Mouse (Mus musculus): Measurements from ENCODE around the gene Vmn2r16. TPM values are rescaled to one million over a fixed set of nuclear protein-coding genes. Genes with fewer than 3 reads are reported as not detected.

Gene Vmn2r16
- polyA plus RNA-seq (2015; fragmentation: Nextera tagmentation; extraction: Ambion mirVana), result not detected in 2 replicates

GRCm38 (mm10) chr5:109329862-109330261 lies at the start of gene Vmn2r16:
TSS of gene Vmn2r16 (plus strand) at chr5:109330162.
- Histone ChIP-seq H3K27me3 (no peaks in the 10 kb centered on the region), H3K4me2 (no peak within 1 kb of the TSS), H3K36me3 (no peaks in the 10 kb centered on the region), H3K9me3 (0 out of 2 replicates have a peak, but pooled peaks cover 6% of the 10 kb centered on the region), H3K27ac (no peak within 1 kb of the TSS), H3K4me1 (no peaks in the 10 kb centered on the region), H3K4me3 (no peak within 1 kb of the TSS), H3K9ac (no peak within 1 kb of the TSS)
- 62% methylated on average over 2 of the region's 2 CpGs for WGBS
- no peak for ATAC-seq (ENCODE audit: insufficient number of reproducible peaks, low FRiP score, low TSS enrichment, low read depth)

GRCm38 (mm10) chr5:109294655-109295054 lies 35.3 kb upstream of the Vmn2r16 start:
- H3K9me3 ChIP-seq, result no peaks in the 10 kb centered on the region
- H3K27ac ChIP-seq, result no peak overlapping the region
- no peak for ATAC-seq (ENCODE audit: insufficient number of reproducible peaks, low FRiP score, low TSS enrichment, low read depth)
- H3K36me3 ChIP-seq, result no peaks in the 10 kb centered on the region
- no peak overlapping the region for H3K4me3 ChIP-seq
- H3K4me1 ChIP-seq, result no peaks in the 10 kb centered on the region
- no peaks in the 10 kb centered on the region for H3K27me3 ChIP-seq
- no peak overlapping the region for H3K4me2 ChIP-seq
- 86% methylated on average over 3 of the region's 3 CpGs for WGBS
- no peak overlapping the region for H3K9ac ChIP-seq

- Histone ChIP-seq H3K4me2 (no peak within 1 kb of the TSS), H3K9ac (no peak within 1 kb of the TSS), H3K27me3 (no peaks in the 10 kb centered on the region), H3K4me3 (no peak within 1 kb of the TSS), H3K9me3 (no peaks in the 10 kb centered on the region), H3K27ac (no peak within 1 kb of the TSS), H3K4me1 (no peaks in the 10 kb centered on the region), H3K36me3 (no peaks in the 10 kb centered on the region)
- WGBS, result 51% methylated on average over 3 of the region's 3 CpGs
- ATAC-seq (ENCODE audit: insufficient number of reproducible peaks, low FRiP score, low TSS enrichment, low read depth), result no peak
Observed at GRCm38 (mm10) chr5:109297544-109297943, 32.4 kb upstream of the Vmn2r16 start, which contains the start of gene Vmn2r15. TSS of gene Vmn2r15 (minus strand) at chr5:109297644.

- Histone ChIP-seq H3K27me3 (no peaks in the 10 kb centered on the region), H3K9me3 (no peaks in the 10 kb centered on the region; the same call in 1 of the 2 replicates), H3K4me3 (no peak within 1 kb of the TSS), H3K4me1 (no peaks in the 10 kb centered on the region), H3K36me3 (no peaks in the 10 kb centered on the region), H3K4me2 (no peak within 1 kb of the TSS), H3K27ac (no peak within 1 kb of the TSS), H3K9ac (no peak within 1 kb of the TSS)
- ATAC-seq (ENCODE audit: insufficient number of reproducible peaks, low FRiP score, low TSS enrichment, low read depth), result no peak
- WGBS, result 60% methylated on average over 2 of the region's 2 CpGs
Observed at GRCm38 (mm10) chr5:109419388-109419787, 89.4 kb downstream of the Vmn2r16 start, which contains the start of gene Vmn2r17. TSS of gene Vmn2r17 (plus strand) at chr5:109419688.

Other genes starting within 250 kb of the Vmn2r16 start
- gene Vmn2r12, start 232.2 kb upstream of the Vmn2r16 start, polyA plus RNA-seq (2015; fragmentation: Nextera tagmentation; extraction: Ambion mirVana), result not detected in 2 replicates
- gene Vmn2r13, start 138.0 kb upstream of the Vmn2r16 start, polyA plus RNA-seq (2015; fragmentation: Nextera tagmentation; extraction: Ambion mirVana), result not detected in 2 replicates
- gene Vmn2r14, start 105.5 kb upstream of the Vmn2r16 start, polyA plus RNA-seq (2015; fragmentation: Nextera tagmentation; extraction: Ambion mirVana), result not detected in 2 replicates
- not detected in 2 replicates for gene Vmn2r15, start 32.5 kb upstream of the Vmn2r16 start, polyA plus RNA-seq (2015; fragmentation: Nextera tagmentation; extraction: Ambion mirVana)
- not detected in 2 replicates for gene Vmn2r17, start 89.5 kb downstream of the Vmn2r16 start, polyA plus RNA-seq (2015; fragmentation: Nextera tagmentation; extraction: Ambion mirVana)
- 13.9 and 16.6 TPM in 2 replicates for gene Crlf2, start 228.8 kb downstream of the Vmn2r16 start, polyA plus RNA-seq (2015; fragmentation: Nextera tagmentation; extraction: Ambion mirVana)